Mouse (Mus musculus): ENCODE measurements around the gene Ripor2. TPM values are rescaled to one million over a fixed set of nuclear protein-coding genes. Genes with fewer than 3 reads are reported as not detected.

The Ripor2 gene
- total RNA-seq, 1 experiment from 2014 or later: 2.5 TPM

GRCm38 (mm10) chr13:24647444-24647843, 65.5 kb downstream of the Ripor2 start:
- DNase-seq: no peak

- DNase-seq: no peak
Measured at GRCm38 (mm10) chr13:24648027-24648426, 66.0 kb downstream of the Ripor2 start.

GRCm38 (mm10) chr13:24648668-24649067, 66.7 kb downstream of the Ripor2 start:
- DNase-seq: no peak

GRCm38 (mm10) chr13:24649099-24649498, 67.1 kb downstream of the Ripor2 start:
- no peak for DNase-seq

- no peak for DNase-seq
Measured at GRCm38 (mm10) chr13:24651018-24651417, 69.0 kb downstream of the Ripor2 start.

- no peak for DNase-seq
Measured at GRCm38 (mm10) chr13:24654919-24655635, 73.1 kb downstream of the Ripor2 start.

GRCm38 (mm10) chr13:24656719-24657497, 74.9 kb downstream of the Ripor2 start:
- no peak for DNase-seq

GRCm38 (mm10) chr13:24666763-24667162, 84.8 kb downstream of the Ripor2 start:
- DNase-seq: no peak

GRCm38 (mm10) chr13:24668556-24668955, 86.6 kb downstream of the Ripor2 start:
- DNase-seq: no peak

- DNase-seq: no peak
Measured at GRCm38 (mm10) chr13:24670676-24671075, 88.7 kb downstream of the Ripor2 start.

- DNase-seq: no peak
Measured at GRCm38 (mm10) chr13:24679027-24679680, 97.2 kb downstream of the Ripor2 start.

GRCm38 (mm10) chr13:24680951-24681350, 99.0 kb downstream of the Ripor2 start:
- no peak for DNase-seq

GRCm38 (mm10) chr13:24682346-24682745, 100.4 kb downstream of the Ripor2 start:
- no peak for DNase-seq

- no peak for DNase-seq
Measured at GRCm38 (mm10) chr13:24684503-24684902, 102.5 kb downstream of the Ripor2 start.

- no peak for DNase-seq
Measured at GRCm38 (mm10) chr13:24685846-24686245, 103.9 kb downstream of the Ripor2 start.

GRCm38 (mm10) chr13:24686705-24687665, 105.0 kb downstream of the Ripor2 start:
- DNase-seq: peak; percentile 65

GRCm38 (mm10) chr13:24693312-24693711, 111.3 kb downstream of the Ripor2 start:
- DNase-seq: no peak

GRCm38 (mm10) chr13:24698746-24699145, 116.8 kb downstream of the Ripor2 start:
- DNase-seq: no peak

GRCm38 (mm10) chr13:24702128-24702527, 120.1 kb downstream of the Ripor2 start:
- DNase-seq: no peak

- no peak for DNase-seq
Measured at GRCm38 (mm10) chr13:24709656-24710396, 127.8 kb downstream of the Ripor2 start.

GRCm38 (mm10) chr13:24710968-24711367, 129.0 kb downstream of the Ripor2 start:
- no peak for DNase-seq

All from adrenal gland, postnatal 25 days (tissue).